12 mouse cellular contexts compared by ENCODE assay signal in the genomic region with DNA sequence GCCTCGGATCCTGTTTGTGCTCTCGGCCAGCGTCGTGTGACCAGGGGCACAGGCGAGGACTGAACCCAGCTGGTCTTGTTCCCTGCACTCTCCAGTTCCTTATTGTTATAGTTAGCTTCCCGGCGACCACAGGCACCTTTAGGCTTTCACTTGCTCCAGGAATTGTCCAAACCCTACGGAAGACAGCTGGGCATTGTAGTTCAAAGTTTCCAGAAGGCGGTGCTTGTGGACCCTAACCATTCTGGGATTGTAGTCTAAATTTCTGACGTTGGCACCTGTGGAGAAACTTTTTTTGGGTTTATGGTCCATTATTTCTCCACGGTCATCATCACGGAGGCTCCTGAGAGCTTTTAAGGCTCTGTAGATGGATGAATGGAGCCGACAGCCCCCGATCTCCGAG. TPM values are rescaled to one million over a fixed set of nuclear protein-coding genes. Genes with fewer than 3 reads are reported as not detected.
DNase-seq lines count a peak whose midpoint lies in the region; ATAC-seq and TF ChIP-seq lines count a peak whose summit lies in the region.
"Had no signal": no experiment of that assay in that cellular context is flagged by ENCODE, and none has a peak within 500 bp of the region (broad histone marks: within the 10 kb centered on the region; RNA-seq: fewer than 3 reads in every experiment).

No protein-coding gene starts in this region.

- in situ Hi-C loops in ES-E14 (cut with MboI; ENCODE audit: low sequenced_read_pairs in 2 of 2, unreplicated experiment in 2 of 2) = no loop called here

- WGBS in kidney, embryonic 16.5 days = 50% methylated on average over 15 of the region's 15 CpGs
- WGBS in embryonic facial prominence, embryonic 13.5 days = 52% methylated on average over 15 of the region's 15 CpGs
- 42% methylated on average over 15 of the region's 15 CpGs for WGBS in intestine, embryonic 15.5 days

- peak overlapping the region; percentile 13 for H3K4me3 ChIP-seq in kidney, embryonic 16.5 days (ENCODE audit: low read length)
- H3K4me3 ChIP-seq in ES-E14 (ENCODE audit: insufficient read depth in 1 of 2, low read depth in 1 of 2, low read length in 2 of 2, poor library complexity in 1 of 2, severe bottlenecking in 1 of 2) = peak overlapping the region; percentile 22 to 41; a peak in 3 of 4 replicates
- no peak overlapping the region for H3K4me3 ChIP-seq in embryonic facial prominence, embryonic 13.5 days
- H3K4me3 ChIP-seq in intestine, embryonic 15.5 days (replicated peaks) = no peak overlapping the region
- H3K4me3 ChIP-seq: limb, embryonic 15.5 days; midbrain, embryonic 10.5 days had no signal

- no peak for DNase-seq in kidney, adult 8-10 months
- DNase-seq in ES-E14 (ENCODE audit: low read depth, low spot score) = no peak
- DNase-seq in ovary, postnatal 14 days (ENCODE audit: low spot score) = no peak
- DNase-seq: layer of hippocampus, adult 9-11 months had no signal

- no peak overlapping the region for H3K27ac ChIP-seq in kidney, embryonic 16.5 days (ENCODE audit: low read length)
- H3K27ac ChIP-seq in ES-E14 (ENCODE audit: insufficient read depth, low read depth, low read length, poor library complexity, severe bottlenecking) = no peak overlapping the region
- H3K27ac ChIP-seq in embryonic facial prominence, embryonic 13.5 days = no peak overlapping the region
- H3K27ac ChIP-seq in intestine, embryonic 15.5 days = no peak overlapping the region
- H3K27ac ChIP-seq: limb, embryonic 15.5 days; midbrain, embryonic 10.5 days had no signal

- ATAC-seq in kidney, embryonic 16.5 days (ENCODE audit: low FRiP score, low TSS enrichment) = no peak
- no peak for ATAC-seq in embryonic facial prominence, embryonic 13.5 days (ENCODE audit: insufficient number of reproducible peaks, insufficient read depth, low FRiP score, low TSS enrichment, low read depth)
- no peak for ATAC-seq in intestine, embryonic 15.5 days
- no peak for ATAC-seq in erythroblast, adult 5-6 weeks (replicated peaks; ENCODE audit: low FRiP score, poor library complexity, severe bottlenecking)

- H3K4me1 ChIP-seq in kidney, embryonic 16.5 days (ENCODE audit: insufficient read depth, low read length) = no peaks in the 10 kb centered on the region
- peaks cover 1 to 6% of the 10 kb centered on the region in 2 experiments; a peak in 2 of 4 replicates for H3K4me1 ChIP-seq in ES-E14 (ENCODE audit: control insufficient read depth in 2 of 2, insufficient read depth in 2 of 2, low read length in 2 of 2, poor library complexity in 1 of 2)
- H3K4me1 ChIP-seq in embryonic facial prominence, embryonic 13.5 days = peaks cover 7% of the 10 kb centered on the region
- H3K4me1 ChIP-seq in intestine, embryonic 15.5 days (replicated peaks) = no peaks in the 10 kb centered on the region
- H3K4me1 ChIP-seq: midbrain, embryonic 10.5 days had no signal

- H3K4me2 ChIP-seq in kidney, embryonic 16.5 days (replicated peaks; ENCODE audit: low read depth, low read length) = peak overlapping the region; percentile 36
- peak overlapping the region; percentile 27 for H3K4me2 ChIP-seq in embryonic facial prominence, embryonic 13.5 days
- H3K4me2 ChIP-seq in intestine, embryonic 15.5 days (replicated peaks) = peak overlapping the region; percentile 37
- H3K4me2 ChIP-seq: limb, embryonic 15.5 days had no signal

- no peaks in the 10 kb centered on the region for H3K9me3 ChIP-seq in kidney, embryonic 16.5 days (ENCODE audit: low read length)
- H3K9me3 ChIP-seq in ES-E14 (ENCODE audit: control insufficient read depth, insufficient read depth, low read depth, low read length) = no peaks in the 10 kb centered on the region
- H3K9me3 ChIP-seq in embryonic facial prominence, embryonic 13.5 days = no peaks in the 10 kb centered on the region
- no peaks in the 10 kb centered on the region for H3K9me3 ChIP-seq in intestine, embryonic 15.5 days
- H3K9me3 ChIP-seq: G1E; limb, embryonic 15.5 days; midbrain, embryonic 10.5 days had no signal

- H3K36me3 ChIP-seq in kidney, embryonic 16.5 days (ENCODE audit: insufficient read depth, low read length) = no peaks in the 10 kb centered on the region
- no peaks in the 10 kb centered on the region for H3K36me3 ChIP-seq in ES-E14 (ENCODE audit: control insufficient read depth, insufficient read depth, low read length, poor library complexity, severe bottlenecking)
- H3K36me3 ChIP-seq in embryonic facial prominence, embryonic 13.5 days = no peaks in the 10 kb centered on the region
- H3K36me3 ChIP-seq in intestine, embryonic 15.5 days = no peaks in the 10 kb centered on the region
- H3K36me3 ChIP-seq: G1E; limb, embryonic 15.5 days; midbrain, embryonic 10.5 days had no signal

- no peak overlapping the region for H3K9ac ChIP-seq in kidney, embryonic 16.5 days (replicated peaks; ENCODE audit: low read length)
- no peak overlapping the region for H3K9ac ChIP-seq in ES-E14 (ENCODE audit: insufficient read depth, low read depth, low read length, poor library complexity, severe bottlenecking)
- no peak overlapping the region for H3K9ac ChIP-seq in embryonic facial prominence, embryonic 13.5 days
- no peak overlapping the region for H3K9ac ChIP-seq in intestine, embryonic 15.5 days
- H3K9ac ChIP-seq: limb, embryonic 15.5 days had no signal

- no peaks in the 10 kb centered on the region for H3K27me3 ChIP-seq in kidney, embryonic 16.5 days (ENCODE audit: insufficient read depth, low read length)
- H3K27me3 ChIP-seq in embryonic facial prominence, embryonic 13.5 days = peaks cover 15% of the 10 kb centered on the region
- no peaks in the 10 kb centered on the region for H3K27me3 ChIP-seq in intestine, embryonic 15.5 days (replicated peaks)

TF ChIP-seq in ES-E14, 5 proteins besides CTCF, POLR2A, EP300 and RAD21:
- TF ChIP-seq MAFK (IDR thresholded peaks at IDR 0.05; ENCODE audit: insufficient read depth, low read depth, low read length) (no peak), ZC3H11A (IDR thresholded peaks at IDR 0.05; ENCODE audit: borderline replicate concordance, low read depth, low read length) (no peak), ZNF384 (IDR thresholded peaks at IDR 0.05; ENCODE audit: low read depth, low read length) (no peak), HCFC1 (IDR thresholded peaks at IDR 0.05; ENCODE audit: borderline replicate concordance, insufficient read depth, low read length) (no peak), CHD2 (IDR thresholded peaks at IDR 0.05; ENCODE audit: low read depth, low read length) (no peak)

RNA-seq across cellular contexts. Expression of gene Pdcd1, which starts 28.4 kb away (rescaled TPM):
- polyA plus RNA-seq in kidney, embryonic 16.5 days (2015; fragmentation: Nextera tagmentation; extraction: Ambion mirVana) = not detected in 2 replicates
- total RNA-seq in ES-E14 (2012; rRNA removed) = 0.21 and 0.45 TPM in 2 replicates
- polyA plus RNA-seq in embryonic facial prominence, embryonic 13.5 days (2015; fragmentation: Nextera tagmentation; extraction: Ambion mirVana) = not detected in 2 replicates
- polyA plus RNA-seq in intestine, embryonic 15.5 days (2015; fragmentation: Nextera tagmentation; extraction: Ambion mirVana) = 0.57 and 0.72 TPM in 2 replicates
- total RNA-seq in erythroblast, adult 5-6 weeks (2015; ENCODE audit: low replicate concordance) = not detected in 2 replicates
- not detected in 2 replicates for total RNA-seq in erythroblast, adult 5-6 weeks (2017; ENCODE audit: low replicate concordance)
- total RNA-seq: hematopoietic stem cell, adult 5-6 weeks had no signal

Comparison
In these comparisons a context has a peak if more than half of its experiments do, and no peak if none do; other contexts are left out.
1. H3K4me3 ChIP-seq: peak in kidney, embryonic 16.5 days (single experiment) and ES-E14 (2 of 2); none in embryonic facial prominence, embryonic 13.5 days (single experiment) and intestine, embryonic 15.5 days (single experiment).
2. Peak in every context shown above with its lines, with median percentiles within 50 percentile points of each other: H3K4me2 ChIP-seq.